Mouse (Mus musculus) hindbrain, embryonic 15.5 days (tissue): Measurements from ENCODE around the gene Fopnl. TPM values are rescaled to one million over a fixed set of nuclear protein-coding genes. Genes with fewer than 3 reads are reported as not detected.

Source experiments
- ATAC-seq: fragments of 200-750 bp; cut with Nextera tagmentation; 2 replicates; pipeline ENCODE4 v1.8.0; 2017; ENCODE audit warnings: low read depth, moderate number of reproducible peaks, moderate TSS enrichment; ENCODE audit not compliant: low FRiP score
- H3K27ac ChIP-seq: fragments of 300-500 bp; sonication (generic); replicated peaks from 2 replicates; pipeline ENCODE4 v1.5.1; 2015; ENCODE audit warnings: mild to moderate bottlenecking, inconsistent platforms
- H3K27me3 ChIP-seq: fragments of 300-500 bp; sonication (generic); 2 replicates; pipeline ENCODE4 v1.6.1; 2015; ENCODE audit warnings: control low read depth, inconsistent platforms
- H3K36me3 ChIP-seq: fragments of 300-500 bp; sonication (generic); 2 replicates; pipeline ENCODE4 v1.6.1; 2015; ENCODE audit warnings: control low read depth, inconsistent platforms
- H3K4me1 ChIP-seq: fragments of 300-500 bp; sonication (generic); replicated peaks from 2 replicates; pipeline ENCODE4 v1.6.1; 2015; ENCODE audit warnings: control low read depth, inconsistent platforms
- H3K4me2 ChIP-seq: fragments of 300-500 bp; sonication (generic); 2 replicates; pipeline ENCODE4 v1.6.1; 2015; ENCODE audit warnings: moderate library complexity, mild to moderate bottlenecking, inconsistent platforms
- H3K4me3 ChIP-seq: fragments of 300-500 bp; sonication (generic); 2 replicates; pipeline ENCODE4 v1.5.1; 2015; ENCODE audit warnings: mild to moderate bottlenecking, inconsistent platforms
- H3K9ac ChIP-seq: fragments of 300-500 bp; sonication (generic); 2 replicates; pipeline ENCODE4 v1.6.1; 2015; ENCODE audit warnings: inconsistent platforms
- H3K9me3 ChIP-seq: fragments of 300-500 bp; sonication (generic); 2 replicates; pipeline ENCODE4 v1.6.1; 2016; ENCODE audit warnings: control low read depth, inconsistent platforms
- WGBS: fragments of 180-500 bp; shearing (Covaris S2); methylation state at CpG from one replicate; pipeline ENCODE4 v1.1.7; 2015; 5-methylcytosine and 5-hydroxymethylcytosine counted together
- polyA plus RNA-seq: library from polyadenylated mRNA; unstranded; fragments of >200 nt; fragmentation: Nextera tagmentation; extraction: Ambion mirVana; gene quantifications from 2 replicates; pipeline ENCODE4 v1.2.1, GENCODE M21; 2015

Gene Fopnl
- polyA plus RNA-seq, 1 experiment from 2014 or later = 191 TPM

GRCm38 (mm10) chr16:14264504-14264903 is 52.7 kb downstream of the Fopnl start:
- no peak overlapping the region for H3K4me3 ChIP-seq
- H3K27ac ChIP-seq = no peak overlapping the region
- no peaks in the 10 kb centered on the region for H3K36me3 ChIP-seq
- no peak overlapping the region for H3K4me2 ChIP-seq
- 79% methylated on average over 2 of the region's 2 CpGs for WGBS
- H3K9ac ChIP-seq = no peak overlapping the region
- ATAC-seq = no peak
- H3K4me1 ChIP-seq = no peaks in the 10 kb centered on the region
- H3K27me3 ChIP-seq = no peaks in the 10 kb centered on the region
- no peaks in the 10 kb centered on the region for H3K9me3 ChIP-seq

- H3K27ac ChIP-seq = no peak overlapping the region
- H3K4me3 ChIP-seq = no peak overlapping the region
- no peak for ATAC-seq
- no peak overlapping the region for H3K9ac ChIP-seq
- 88% methylated on average over 6 of the region's 6 CpGs for WGBS
- no peaks in the 10 kb centered on the region for H3K27me3 ChIP-seq
- no peaks in the 10 kb centered on the region for H3K4me1 ChIP-seq
- H3K36me3 ChIP-seq = no peaks in the 10 kb centered on the region
- no peak overlapping the region for H3K4me2 ChIP-seq
- H3K9me3 ChIP-seq = no peaks in the 10 kb centered on the region
Observed at GRCm38 (mm10) chr16:14263241-14263640, 54.0 kb downstream of the Fopnl start.

DNA sequence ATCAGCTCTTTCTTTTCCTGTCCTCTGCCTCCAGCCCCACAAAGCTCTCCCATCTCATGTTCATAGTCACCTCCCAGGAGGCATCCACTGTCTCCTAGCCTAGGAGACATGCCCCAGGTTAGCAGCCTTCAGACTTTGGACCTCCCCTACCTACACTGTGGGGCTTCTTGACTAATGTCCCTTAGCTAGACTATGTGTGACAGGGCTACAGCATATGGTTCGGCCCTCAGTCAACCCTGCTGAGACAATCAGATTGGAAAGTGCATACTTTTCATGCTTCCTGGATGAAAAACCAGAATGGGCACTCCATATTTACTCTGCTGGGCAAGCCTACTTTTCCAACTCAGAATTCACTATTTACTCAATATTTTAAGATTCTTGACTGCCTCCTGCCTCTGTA is 54.8 kb downstream of the Fopnl start:
- no peaks in the 10 kb centered on the region for H3K9me3 ChIP-seq
- no peak overlapping the region for H3K4me3 ChIP-seq
- H3K36me3 ChIP-seq = no peaks in the 10 kb centered on the region
- no peaks in the 10 kb centered on the region for H3K4me1 ChIP-seq
- no peak overlapping the region for H3K4me2 ChIP-seq
- no peak for ATAC-seq
- no peak overlapping the region for H3K9ac ChIP-seq
- no peak overlapping the region for H3K27ac ChIP-seq
- 85% methylated on average over 1 of the region's 1 CpGs for WGBS
- H3K27me3 ChIP-seq = no peaks in the 10 kb centered on the region

- no peaks in the 10 kb centered on the region for H3K9me3 ChIP-seq
- no peak overlapping the region for H3K9ac ChIP-seq
- H3K4me3 ChIP-seq = no peak overlapping the region
- H3K27ac ChIP-seq = no peak overlapping the region
- H3K4me1 ChIP-seq = no peaks in the 10 kb centered on the region
- no peaks in the 10 kb centered on the region for H3K36me3 ChIP-seq
- H3K27me3 ChIP-seq = no peaks in the 10 kb centered on the region
- H3K4me2 ChIP-seq = no peak overlapping the region
- 56% methylated on average over 2 of the region's 2 CpGs for WGBS
- ATAC-seq = no peak
Observed at GRCm38 (mm10) chr16:14258856-14259255, 58.3 kb downstream of the Fopnl start.

- H3K27me3 ChIP-seq = no peaks in the 10 kb centered on the region
- H3K27ac ChIP-seq = no peak overlapping the region
- no peaks in the 10 kb centered on the region for H3K36me3 ChIP-seq
- no peaks in the 10 kb centered on the region for H3K4me1 ChIP-seq
- no peak overlapping the region for H3K4me2 ChIP-seq
- no peak overlapping the region for H3K4me3 ChIP-seq
- H3K9ac ChIP-seq = no peak overlapping the region
- no peak for ATAC-seq
- WGBS = 82% methylated on average over 3 of the region's 3 CpGs
- no peaks in the 10 kb centered on the region for H3K9me3 ChIP-seq
Observed at GRCm38 (mm10) chr16:14253586-14253985, 63.6 kb downstream of the Fopnl start.

DNA sequence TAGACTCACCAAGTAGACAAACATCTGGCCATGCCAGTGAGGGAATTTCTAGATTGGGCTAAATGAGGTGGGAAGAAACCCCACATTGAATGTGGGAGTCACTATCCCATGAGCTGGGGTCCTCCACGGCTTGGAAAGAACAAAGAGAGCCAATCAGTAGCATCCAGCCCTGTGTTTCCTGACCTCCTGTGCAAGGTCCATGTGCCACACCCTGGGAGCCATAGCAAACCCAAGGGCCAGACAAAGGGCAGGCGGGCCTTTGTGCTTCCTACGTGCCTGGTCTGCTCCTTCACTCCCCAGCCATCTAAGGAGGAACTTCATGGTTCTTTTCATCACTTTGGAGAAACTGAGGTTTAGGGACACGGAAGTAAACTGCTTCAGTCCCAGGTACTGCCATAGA is 64.3 kb downstream of the Fopnl start:
- no peak overlapping the region for H3K4me3 ChIP-seq

GRCm38 (mm10) chr16:14249913-14250312 is 67.3 kb downstream of the Fopnl start:
- Histone ChIP-seq H3K4me1 (no peaks in the 10 kb centered on the region), H3K9ac (no peak overlapping the region), H3K27ac (no peak overlapping the region), H3K27me3 (no peaks in the 10 kb centered on the region), H3K4me2 (no peak overlapping the region), H3K4me3 (no peak overlapping the region), H3K9me3 (no peaks in the 10 kb centered on the region), H3K36me3 (no peaks in the 10 kb centered on the region)
- 42% methylated on average over 1 of the region's 1 CpGs for WGBS
- no peak for ATAC-seq

More for the DNA sequence above, 64.3 kb downstream of the Fopnl start:
- Histone ChIP-seq H3K4me2 (no peak overlapping the region), H3K27ac (no peak overlapping the region), H3K9ac (no peak overlapping the region), H3K9me3 (no peaks in the 10 kb centered on the region), H3K36me3 (no peaks in the 10 kb centered on the region), H3K27me3 (no peaks in the 10 kb centered on the region), H3K4me1 (no peaks in the 10 kb centered on the region)
- 80% methylated on average over 4 of the region's 4 CpGs for WGBS
- ATAC-seq = no peak

Other genes with a start within 250 kb of the Fopnl start
- 33.3 and 39.7 TPM in 2 replicates for gene Nde1, start 154.1 kb downstream of the Fopnl start, polyA plus RNA-seq
- 14.3 and 15.5 TPM in 2 replicates for gene Marf1, start 154.1 kb downstream of the Fopnl start, polyA plus RNA-seq
- 0.82 and 0.98 TPM in 2 replicates for gene Myh11, start 26.0 kb downstream of the Fopnl start, polyA plus RNA-seq
- 8.1 and 9.8 TPM in 2 replicates for gene Abcc1, start 44.2 kb upstream of the Fopnl start, polyA plus RNA-seq
- gene A630010A05Rik, start 244.9 kb upstream of the Fopnl start, polyA plus RNA-seq = not detected in 2 replicates